Mouse (Mus musculus) gastrocnemius, adult 8-10 months (tissue): ENCODE data around the gene Tmem135. TPM values are rescaled to one million over a fixed set of nuclear protein-coding genes. Genes with fewer than 3 reads are reported as not detected.
"Not testable (repeated sequence)": the region's sequence is repeated elsewhere in the genome, so short reads cannot be mapped to it uniquely, and the experiment has no call there.

Experiments used
- DNase-seq, 2 experiments: peaks; one replicate each; pipeline ENCODE4 v3.0.0; 2022; ENCODE audit warnings: low spot score in 2 of 2
- total RNA-seq, 4 experiments: library from RNA; stranded (reverse); gene quantifications; 2 replicates each; pipeline ENCODE4 v1.2.4; 2022

The Tmem135 gene
- total RNA-seq, 4 experiments from 2014 or later, result 13.9 to 18.6 (median 15.0) TPM

DNA sequence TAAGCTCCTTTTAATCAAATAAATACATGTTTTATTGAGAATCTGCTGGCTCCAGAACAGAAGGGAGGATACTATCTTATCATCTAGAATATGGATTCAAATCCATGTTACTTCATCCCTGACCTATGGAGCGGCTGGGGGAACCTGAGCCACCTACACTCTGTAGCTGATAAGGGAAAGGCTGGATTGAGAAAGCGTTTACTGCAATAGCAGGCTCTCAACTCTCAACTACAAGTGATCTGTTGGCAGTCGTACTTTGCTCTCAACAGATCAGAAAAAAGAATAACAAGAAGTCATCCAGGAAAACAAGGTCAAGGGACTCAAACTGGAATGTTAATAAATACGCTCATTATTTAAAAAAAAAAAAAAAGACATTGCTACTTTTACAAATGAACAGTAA lies 77.3 kb downstream of the Tmem135 start:
- no peak for DNase-seq

DNA sequence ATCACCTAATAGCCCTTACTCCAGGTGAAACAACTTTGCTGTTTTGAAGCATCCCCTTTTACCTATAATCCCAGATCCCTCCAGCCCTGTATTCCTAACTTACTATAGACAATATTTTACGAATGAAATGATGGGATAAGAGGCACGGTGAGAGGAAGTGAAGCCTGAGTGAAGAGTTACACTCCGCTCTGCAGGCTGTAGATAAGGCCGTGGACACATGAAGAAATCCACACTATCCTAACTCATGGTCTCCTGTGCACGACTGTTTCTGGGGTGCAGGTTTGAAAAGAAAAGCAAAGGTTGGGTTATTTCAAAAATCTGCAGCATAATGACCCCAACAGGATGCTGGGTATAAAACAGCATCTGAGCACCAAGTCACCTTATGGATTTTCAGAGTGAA lies 77.8 kb downstream of the Tmem135 start:
- no peak for DNase-seq

DNA sequence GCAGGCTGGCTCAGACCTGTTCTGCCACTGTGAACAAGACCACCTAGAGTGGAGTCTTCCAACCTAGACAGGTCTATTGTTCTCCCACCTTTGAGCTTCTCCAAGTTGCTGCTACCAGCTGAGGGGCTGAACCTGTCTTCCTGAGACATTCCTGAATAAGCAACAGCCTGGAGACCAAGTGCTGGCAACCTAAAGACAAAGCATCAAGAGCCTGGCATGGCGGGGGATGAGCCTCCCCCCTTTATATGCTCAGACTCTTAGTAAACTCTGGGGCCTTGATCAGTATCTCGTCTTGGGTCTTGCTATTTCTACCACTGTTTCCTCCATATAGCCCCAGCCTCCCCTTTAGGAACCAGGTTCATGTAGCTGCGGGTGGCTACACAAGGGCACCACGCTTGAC lies 81.3 kb downstream of the Tmem135 start:
- DNase-seq, result not testable (repeated sequence)

DNA sequence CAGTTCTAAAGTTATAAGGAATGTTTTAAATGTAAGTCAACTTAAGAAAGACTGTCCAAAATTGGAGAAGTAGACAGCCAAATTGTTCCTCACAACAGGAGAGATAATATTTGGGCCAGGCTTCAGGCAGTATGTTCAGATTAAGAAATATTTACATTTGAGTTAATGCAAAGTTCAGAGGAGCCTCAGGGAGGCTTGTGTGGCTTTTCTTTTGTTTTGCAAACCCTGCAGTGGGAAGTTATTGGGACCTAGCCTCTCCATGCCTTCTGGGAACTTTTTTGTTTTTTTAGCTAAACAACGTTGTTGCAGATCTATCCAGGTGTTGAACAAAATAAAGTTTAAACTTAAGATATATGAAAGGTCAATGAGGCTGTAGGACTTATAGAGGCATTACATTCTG lies 84.7 kb downstream of the Tmem135 start:
- DNase-seq, result no peak

DNA sequence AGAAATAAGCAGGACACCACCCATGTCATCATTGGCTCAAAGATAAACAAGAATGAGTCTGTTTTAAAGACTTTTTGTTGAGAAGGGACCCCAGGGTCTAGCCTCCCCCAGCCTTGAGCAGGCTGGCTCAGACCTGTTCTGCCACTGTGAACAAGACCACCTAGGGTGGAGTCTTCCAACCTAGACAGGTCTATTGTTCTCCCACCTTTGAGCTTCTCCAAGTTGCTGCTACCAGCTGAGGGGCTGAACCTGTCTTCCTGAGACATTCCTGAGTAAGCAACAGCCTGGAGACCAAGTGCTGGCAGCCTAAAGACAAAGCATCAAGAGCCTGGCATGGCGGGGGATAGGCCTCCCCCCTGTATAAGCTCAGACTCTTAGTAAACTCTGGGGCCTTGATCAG lies 86.9 kb downstream of the Tmem135 start:
- DNase-seq, result not testable (repeated sequence)

DNA sequence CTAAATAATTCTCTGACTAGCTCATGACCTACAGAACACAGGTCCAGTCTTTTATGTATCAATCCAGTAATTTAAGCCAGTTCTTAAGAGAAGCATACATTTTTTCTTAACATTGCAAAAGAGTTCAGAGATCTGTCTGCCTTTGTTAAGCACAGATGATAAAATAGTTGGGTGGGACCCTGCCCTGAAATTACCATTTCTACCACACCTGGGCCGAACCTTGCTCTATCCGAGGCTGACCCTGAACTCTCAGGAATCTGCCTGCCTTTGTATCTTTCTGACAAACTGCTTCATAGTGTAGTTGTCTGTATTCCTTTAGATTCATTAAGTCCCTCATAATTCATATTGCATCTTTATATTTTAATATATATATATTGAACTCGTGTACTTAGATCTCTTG lies 87.9 kb downstream of the Tmem135 start:
- DNase-seq, result no peak

DNA sequence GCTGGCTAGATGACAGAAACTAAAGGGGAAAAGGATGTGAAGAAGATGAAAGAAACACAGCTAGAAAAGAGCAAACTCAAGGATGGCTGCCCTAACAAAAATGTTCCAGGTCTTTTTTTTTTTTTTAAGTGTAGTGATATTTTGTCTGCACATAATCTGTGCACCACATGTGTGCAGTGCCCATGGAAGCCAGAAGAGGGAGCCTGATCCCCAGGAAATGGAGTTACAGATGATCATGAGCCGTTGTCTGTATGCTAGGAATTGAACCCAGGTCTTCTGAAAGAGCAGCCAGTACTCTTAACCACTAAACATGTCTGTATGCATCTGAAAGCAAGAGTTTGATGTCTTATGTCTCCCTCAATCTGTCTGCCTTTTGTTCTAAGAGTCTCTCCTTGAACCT lies 92.5 kb downstream of the Tmem135 start:
- no peak for DNase-seq

DNA sequence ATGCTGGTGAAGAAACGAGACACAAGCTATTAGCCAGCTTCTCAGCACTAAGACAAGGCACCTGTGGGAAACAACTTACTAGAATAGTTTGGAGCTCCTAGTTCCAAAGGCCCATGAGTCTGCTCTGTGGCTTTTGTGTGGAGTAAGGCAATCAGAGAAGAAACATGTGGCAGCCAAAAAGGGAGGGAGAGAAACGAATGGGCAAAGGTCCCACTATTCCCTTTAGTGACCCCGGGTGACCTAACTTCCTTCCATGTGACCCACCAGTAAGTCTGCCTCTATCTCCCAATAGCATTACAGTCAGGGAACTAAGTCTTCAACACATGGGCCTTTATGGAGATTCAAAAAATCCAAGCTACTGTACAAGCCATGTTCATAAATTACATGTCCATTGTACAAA lies 95.1 kb downstream of the Tmem135 start:
- DNase-seq, result no peak

DNA sequence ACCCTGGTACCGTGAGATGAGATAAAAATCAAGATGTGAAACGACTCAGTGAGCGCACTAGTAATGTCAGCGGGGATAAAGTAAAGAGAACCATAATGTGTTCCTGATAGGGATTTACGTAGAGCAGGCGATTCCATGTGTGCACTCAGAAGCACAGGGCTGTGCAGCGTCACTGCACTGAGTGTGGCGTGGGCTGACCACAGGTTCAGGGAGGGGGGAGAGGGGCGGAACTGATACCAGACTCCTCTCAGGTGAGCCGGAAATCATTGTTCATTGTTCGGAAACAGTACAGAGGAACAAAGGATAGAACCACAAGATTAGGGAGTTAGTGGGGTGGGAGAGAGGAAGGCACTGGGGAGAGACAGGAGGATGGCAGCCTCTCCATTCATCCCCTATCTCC lies 95.8 kb downstream of the Tmem135 start:
- no peak for DNase-seq

DNA sequence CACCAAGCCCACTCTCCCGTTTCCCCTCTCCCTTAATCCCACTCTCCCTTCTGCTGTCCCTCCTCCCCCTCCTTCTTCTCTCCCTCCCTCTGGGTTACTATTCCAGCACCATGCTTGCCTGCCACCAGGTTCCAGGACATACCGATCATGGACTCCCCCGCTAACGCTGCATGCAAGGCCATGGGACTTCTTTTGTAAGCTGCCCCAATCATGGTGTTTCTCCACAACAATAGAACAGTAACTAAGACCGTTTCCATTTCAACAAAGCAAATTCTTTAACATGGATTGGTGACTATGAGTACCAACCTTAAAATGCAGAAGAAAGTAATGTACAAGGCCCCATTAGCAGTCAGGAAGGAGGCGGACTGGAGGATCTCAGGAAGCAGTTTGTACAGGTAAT lies 97.2 kb downstream of the Tmem135 start:
- DNase-seq, result no peak

DNA sequence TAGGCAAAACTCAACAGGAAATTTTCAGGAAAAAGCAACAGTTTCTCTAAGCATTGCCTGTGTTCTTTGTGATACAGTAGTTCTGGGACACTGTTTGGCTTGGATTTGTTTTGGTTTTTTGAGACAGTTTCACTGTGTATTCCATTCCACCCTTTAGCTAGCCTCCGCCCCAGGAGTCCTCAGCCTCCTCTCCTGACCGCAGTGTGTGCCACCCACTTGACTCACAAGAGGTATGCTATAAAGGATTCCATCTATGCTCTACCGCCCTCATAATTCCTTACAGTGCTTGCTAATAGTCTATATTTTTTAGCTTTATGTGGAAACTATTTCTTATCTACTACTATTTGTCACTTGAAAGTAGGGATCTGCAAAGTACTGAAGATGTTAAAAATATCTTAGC lies 99.1 kb downstream of the Tmem135 start:
- no peak for DNase-seq

DNA sequence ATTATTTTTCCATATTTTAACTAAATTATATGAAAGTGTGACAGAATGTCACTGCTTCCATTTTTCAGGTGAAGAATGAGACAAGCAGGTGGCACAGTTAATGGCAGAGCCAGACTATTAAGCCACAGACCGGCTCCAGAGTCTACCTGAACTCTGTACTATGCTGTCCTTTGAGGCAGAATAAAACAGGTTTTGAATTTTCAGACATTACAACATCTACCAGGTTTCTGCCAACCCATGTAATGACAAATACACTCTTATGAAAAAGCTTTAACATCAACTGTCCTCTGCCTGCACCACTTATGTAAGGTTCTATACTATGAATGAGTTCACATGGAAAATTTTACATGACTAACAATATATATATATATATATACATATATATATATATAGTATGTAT lies 100.3 kb downstream of the Tmem135 start:
- no peak for DNase-seq

DNA sequence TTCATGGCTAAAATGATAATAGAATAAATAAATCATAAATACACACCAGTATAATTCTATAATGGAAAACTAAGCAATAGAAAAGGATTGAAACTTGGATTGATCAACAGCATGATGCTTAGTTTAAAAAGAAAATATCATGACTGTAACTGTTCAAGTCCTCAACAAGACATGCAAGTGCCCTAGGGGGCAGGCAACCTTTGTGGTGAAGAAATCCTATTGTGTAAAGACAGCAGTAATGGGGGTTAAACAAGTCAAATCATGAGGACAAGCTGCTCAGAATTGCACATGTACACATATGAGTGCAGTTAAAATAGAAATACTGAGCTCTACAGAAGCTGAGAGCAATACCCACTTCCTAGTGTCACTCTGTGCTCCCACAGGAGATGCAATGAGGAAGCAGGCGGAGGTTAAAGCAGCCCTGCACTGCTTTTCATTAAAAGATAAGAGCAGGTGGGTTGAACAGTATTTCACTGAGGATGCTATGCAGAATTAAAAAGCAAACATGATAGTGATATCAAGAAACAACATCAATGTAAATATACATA lies 105.0 kb downstream of the Tmem135 start:
- no peak for DNase-seq

DNA sequence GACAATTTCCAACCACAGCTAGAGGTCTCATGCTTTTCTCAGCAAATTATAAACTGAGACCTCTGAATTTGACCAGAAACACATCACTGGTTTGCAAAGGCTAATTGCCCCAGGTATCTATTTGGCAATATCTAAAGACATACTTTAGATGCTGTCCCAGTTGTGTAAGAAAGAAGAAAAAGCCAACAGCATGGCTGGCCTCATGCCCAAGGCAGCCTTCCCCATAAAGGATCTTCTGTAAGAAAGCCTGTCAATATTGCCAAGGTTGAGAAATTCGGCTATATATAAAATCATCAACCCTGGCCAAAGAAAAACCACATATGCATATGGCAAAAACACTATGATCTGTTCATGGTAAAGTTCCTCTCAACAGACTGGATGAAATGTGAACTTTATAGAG lies 107.1 kb downstream of the Tmem135 start:
- DNase-seq, result no peak

DNA sequence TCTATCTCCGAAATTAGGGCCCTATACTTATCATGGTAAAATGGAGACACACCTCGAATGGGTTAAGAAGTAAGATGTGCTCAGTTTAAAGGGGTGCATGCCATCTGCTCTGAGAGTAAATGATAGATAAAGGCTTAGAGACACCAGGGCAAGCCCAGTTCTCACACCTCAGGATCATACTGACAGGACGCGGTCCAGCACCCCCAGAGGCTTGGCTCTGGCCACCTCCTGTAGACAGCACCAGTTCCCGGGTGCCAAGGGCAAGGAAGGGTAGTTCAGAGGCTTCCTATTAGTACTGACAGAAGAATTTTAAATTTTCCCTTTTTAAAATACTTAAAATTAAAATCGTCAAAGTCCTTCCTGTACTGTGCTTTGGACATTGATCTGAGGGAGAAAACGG lies 121.4 kb downstream of the Tmem135 start:
- DNase-seq, result no peak

DNA sequence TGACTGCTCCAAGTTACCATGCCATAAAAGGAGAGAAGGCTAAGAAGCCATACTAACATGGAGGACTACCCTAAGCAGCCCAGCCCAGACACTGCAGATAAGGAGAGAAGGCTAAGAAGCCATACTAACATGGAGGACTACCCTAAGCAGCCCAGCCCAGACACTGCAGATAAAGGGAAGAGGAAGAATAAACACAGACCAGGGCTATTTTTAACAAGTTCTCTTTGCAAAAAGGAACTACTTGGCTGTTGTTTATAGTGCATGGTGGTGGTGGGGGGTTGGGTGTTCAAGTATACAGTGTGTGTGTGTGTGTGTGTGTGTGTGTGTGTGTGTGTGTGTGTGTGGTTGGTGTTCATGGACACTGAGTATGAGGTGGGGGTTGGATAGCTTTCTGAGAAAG lies 133.6 kb downstream of the Tmem135 start:
- not testable (repeated sequence) for DNase-seq

DNA sequence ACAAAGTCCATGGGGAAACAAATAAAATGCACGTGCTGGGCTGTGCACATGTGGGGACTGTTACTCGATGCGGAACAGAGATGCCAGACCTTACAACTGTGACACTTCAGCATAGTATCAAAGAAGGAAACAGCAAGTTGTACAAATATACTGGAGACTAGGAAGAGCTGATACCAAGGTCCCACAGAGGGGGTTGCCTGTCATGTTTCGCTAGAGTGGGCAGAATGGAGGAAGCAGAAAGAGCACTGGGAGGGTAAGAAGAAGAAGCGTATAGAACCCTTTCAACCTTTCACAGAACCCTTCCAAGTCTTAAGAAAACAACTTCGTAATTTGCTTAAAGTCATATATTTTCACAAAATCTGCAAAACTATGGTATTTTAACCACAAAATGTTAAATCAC lies 134.2 kb downstream of the Tmem135 start:
- DNase-seq, result no peak

DNA sequence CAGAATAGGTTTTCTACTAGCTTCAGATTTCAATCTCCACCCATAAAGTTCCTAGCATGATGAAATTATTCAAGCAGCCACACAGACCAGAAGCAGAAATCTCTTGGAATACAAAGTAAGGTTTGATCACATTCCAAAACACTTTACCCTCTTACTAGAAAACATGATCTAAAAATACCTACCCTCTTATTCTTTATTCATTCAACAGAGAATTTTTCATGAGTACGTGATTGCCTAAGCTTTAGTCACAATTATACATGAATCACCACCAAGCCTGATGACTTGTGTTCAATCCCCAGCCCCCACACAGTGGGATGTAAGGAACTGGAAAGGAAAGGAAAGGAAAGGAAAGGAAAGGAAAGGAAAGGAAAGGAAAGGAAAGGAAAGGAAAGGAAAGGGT lies 136.5 kb downstream of the Tmem135 start:
- no peak for DNase-seq

DNA sequence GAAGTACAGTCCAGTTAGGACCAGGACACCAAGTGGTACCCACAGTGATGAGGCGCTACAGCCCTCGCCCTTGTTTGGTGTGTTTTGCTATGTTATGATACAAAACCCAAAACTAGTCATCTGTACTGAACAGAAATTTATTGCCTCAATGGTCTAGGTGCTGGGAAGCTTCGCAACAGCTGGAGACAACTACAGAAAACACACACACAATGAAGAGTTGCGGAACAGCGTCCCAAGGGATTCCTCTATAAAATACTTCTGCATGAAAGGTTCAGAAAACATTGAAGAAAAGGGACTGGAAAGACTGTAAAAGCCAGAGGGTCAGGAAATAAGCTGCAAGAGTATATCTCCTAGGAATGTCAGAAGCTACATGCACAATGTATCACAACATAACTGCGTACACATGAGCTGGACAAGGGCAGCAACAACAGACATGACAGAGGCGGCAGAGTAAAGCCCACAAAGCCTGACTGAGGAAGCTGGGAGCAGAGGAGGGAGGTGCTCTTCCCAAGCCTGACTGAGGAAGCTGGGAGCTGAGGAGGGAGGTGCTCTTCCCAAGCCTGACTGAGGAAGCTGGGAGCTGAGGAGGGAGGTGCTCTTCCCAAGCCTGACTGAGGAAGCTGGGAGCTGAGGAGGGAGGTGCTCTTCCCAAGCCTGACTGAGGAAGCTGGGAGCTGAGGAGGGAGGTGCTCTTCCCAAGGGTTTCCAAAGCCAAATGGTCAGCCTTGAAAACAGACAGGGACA lies 137.8 kb downstream of the Tmem135 start:
- DNase-seq, result no peak

DNA sequence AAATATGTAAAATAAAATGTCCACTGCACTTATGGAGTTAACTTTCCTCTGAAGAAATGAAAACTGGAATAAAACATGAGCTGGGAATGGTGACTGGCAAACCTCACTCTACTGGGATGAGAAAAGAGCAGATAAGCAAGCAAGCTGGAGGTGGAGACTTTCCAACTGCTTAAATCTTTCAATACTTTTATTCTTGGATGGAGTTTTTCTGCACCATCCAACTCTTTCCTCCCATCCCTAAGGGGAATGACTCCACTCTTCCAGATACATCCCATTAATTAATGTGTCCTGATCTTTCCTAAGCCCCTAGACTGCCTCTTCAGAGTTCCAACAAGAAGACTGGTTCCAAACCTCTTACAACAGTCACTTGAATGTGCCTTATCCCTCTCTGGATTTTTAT lies 143.1 kb downstream of the Tmem135 start:
- no peak for DNase-seq

DNA sequence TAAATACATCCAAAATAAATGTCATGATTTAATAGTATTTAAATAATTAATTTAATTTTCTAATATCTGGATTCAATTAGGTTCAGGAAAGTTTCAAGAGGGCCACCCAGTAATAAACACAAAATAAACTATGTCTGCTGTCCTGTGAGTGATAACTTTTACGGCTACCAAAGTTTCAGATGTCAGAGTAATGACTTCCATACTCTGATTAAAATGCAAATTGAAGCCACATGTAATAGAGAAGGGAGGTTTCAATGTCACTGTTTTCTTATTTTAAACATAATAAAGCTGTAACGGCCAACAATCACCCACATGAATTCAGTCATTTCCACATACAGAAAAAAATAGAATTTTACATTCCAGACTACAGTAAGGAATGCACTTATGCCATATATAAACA lies 145.2 kb downstream of the Tmem135 start:
- DNase-seq, result no peak

DNA sequence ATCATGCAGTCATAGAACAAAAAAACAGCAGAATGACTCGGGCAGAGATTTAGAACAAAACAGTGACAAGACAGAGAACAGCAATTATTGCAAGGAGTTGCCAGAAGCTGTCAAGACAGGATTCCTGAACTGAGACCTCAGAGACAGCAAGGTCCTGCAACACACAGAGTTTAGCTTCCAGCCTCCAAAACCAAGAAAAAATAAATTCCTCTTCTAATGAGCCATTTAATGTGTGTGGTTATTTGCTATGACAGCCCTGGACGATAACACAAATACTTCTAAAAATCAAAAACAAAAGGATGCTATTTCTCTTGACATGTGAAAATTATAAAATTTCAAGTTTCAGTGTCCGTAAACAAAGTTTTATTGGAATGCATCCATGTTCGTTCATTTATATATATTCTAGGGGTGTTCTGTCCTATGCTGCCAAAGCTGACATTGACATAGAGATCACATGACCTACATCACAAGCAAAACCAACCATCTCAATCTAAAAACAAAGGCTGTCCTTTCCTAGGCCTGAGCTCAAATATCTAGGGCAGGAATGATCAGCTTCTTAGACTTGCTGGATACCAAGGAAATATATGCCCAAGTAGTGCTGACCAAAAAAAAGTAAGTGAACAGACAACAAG lies 146.0 kb downstream of the Tmem135 start:
- no peak for DNase-seq

DNA sequence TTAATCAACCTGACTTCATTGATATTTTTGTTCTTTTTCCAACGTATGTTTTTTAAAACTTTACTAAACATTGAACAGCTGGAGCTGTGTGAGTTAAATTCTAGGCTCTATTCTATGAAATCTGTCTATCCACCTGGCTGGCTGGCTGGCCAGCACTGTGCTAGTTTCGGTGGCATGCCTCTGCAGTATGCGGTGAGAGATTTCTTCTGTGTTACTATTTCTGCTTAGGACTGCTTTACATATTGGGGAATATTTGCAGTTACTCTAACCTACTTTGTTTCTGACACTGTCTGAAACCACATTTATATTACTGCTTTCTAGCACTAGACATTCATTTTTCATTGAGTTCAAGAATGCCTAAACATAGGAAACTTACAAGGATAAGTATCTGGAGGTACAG lies 150.2 kb downstream of the Tmem135 start:
- DNase-seq, result no peak
